Mouse (Mus musculus): ENCODE data around the gene Nudt9. TPM values are rescaled to one million over a fixed set of nuclear protein-coding genes. Genes with fewer than 3 reads are reported as not detected.

Nudt9 gene
- polyA plus RNA-seq, 1 experiment from 2014 or later = 71.7 TPM

DNA sequence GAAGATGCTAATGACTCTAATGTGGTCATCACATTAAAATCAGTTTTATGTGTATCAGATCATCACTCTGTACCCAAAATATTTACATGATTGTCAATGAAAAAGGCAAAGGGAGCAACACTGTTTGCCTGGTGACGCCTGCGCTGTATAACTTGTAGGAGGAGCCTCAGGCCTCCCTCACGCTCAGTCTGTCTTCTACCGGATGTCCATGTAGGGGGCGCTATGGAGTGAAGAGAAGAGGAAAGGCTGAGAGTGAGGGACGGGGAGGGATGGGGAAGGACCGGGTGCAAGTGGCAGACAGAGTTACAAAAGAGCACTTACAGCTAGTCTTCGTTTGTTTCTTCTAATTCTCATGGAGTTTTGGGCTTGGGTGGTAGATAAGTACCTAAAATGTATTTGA lies 6.8 kb downstream of the Nudt9 start:
- WGBS = 64% methylated on average over 8 of the region's 8 CpGs
- no peaks in the 10 kb centered on the region for H3K9me3 ChIP-seq (ENCODE audit: control insufficient read depth, low read length)
- ATAC-seq = no peak
- peaks cover 16% of the 10 kb centered on the region for H3K36me3 ChIP-seq (ENCODE audit: control insufficient read depth, insufficient read depth, low read length)
- H3K4me2 ChIP-seq (ENCODE audit: low read length) = no peak overlapping the region
- H3K27me3 ChIP-seq (replicated peaks; ENCODE audit: control insufficient read depth, insufficient read depth, low read length) = no peaks in the 10 kb centered on the region
- H3K27ac ChIP-seq (ENCODE audit: low read depth, low read length) = no peak overlapping the region
- H3K4me1 ChIP-seq (ENCODE audit: control insufficient read depth, insufficient read depth, low read depth, low read length) = peaks cover 4% of the 10 kb centered on the region
- H3K9ac ChIP-seq (ENCODE audit: low read depth, low read length) = no peak overlapping the region
- no peak overlapping the region for H3K4me3 ChIP-seq (ENCODE audit: low read length)

DNA sequence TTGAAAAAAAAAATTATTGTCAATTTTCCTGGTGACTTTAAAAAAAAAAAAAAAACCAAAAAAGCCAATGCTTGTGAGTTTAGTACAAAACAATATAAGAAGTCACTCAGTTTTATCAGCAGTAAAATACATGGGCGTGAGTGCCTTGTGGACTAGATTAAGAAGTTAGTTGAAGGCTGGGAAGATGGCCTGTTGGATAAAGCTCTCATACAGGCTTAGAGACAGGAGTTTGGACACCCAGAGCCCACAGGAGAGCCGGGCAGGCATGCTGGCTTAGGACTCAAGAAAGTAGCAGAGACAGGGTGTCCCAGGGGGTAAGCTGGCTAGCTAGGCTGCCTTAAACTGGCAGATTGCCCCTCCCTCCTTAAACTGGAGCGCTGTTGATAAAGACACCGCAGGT lies 8.8 kb downstream of the Nudt9 start:
- Histone ChIP-seq H3K9ac (ENCODE audit: low read depth, low read length) (no peak overlapping the region), H3K9me3 (ENCODE audit: control insufficient read depth, low read length) (no peaks in the 10 kb centered on the region), H3K36me3 (ENCODE audit: control insufficient read depth, insufficient read depth, low read length) (peaks cover 20% of the 10 kb centered on the region), H3K4me2 (ENCODE audit: low read length) (no peak overlapping the region), H3K27me3 (replicated peaks; ENCODE audit: control insufficient read depth, insufficient read depth, low read length) (no peaks in the 10 kb centered on the region), H3K4me3 (ENCODE audit: low read length) (no peak overlapping the region), H3K27ac (ENCODE audit: low read depth, low read length) (no peak overlapping the region), H3K4me1 (ENCODE audit: control insufficient read depth, insufficient read depth, low read depth, low read length) (no peaks in the 10 kb centered on the region)
- ATAC-seq = no peak
- WGBS = 96% methylated on average over 4 of the region's 4 CpGs

DNA sequence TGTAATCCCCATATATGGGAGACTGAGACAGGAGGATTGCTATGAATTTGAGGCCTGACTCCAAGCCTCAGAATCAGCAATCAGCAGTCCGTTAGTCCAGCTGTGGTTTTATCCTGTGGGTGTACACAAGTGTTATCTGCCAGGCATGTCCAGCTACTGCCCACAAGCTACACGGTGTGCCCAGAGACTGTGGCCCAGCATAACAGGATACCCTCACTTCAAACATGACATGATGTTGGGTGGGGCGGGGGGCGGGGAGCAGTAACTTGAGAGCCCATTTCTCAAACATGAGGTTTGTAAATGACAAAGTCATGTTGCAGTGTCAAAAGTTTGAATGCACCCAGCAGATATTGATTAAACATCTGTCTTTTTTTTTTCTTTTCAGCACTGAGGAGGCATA lies 9.7 kb downstream of the Nudt9 start:
- Histone ChIP-seq H3K4me3 (ENCODE audit: low read length) (no peak overlapping the region), H3K4me1 (ENCODE audit: control insufficient read depth, insufficient read depth, low read depth, low read length) (no peaks in the 10 kb centered on the region), H3K36me3 (ENCODE audit: control insufficient read depth, insufficient read depth, low read length) (peaks cover 23% of the 10 kb centered on the region), H3K4me2 (ENCODE audit: low read length) (no peak overlapping the region), H3K9ac (ENCODE audit: low read depth, low read length) (no peak overlapping the region), H3K9me3 (ENCODE audit: control insufficient read depth, low read length) (no peaks in the 10 kb centered on the region), H3K27ac (ENCODE audit: low read depth, low read length) (no peak overlapping the region), H3K27me3 (replicated peaks; ENCODE audit: control insufficient read depth, insufficient read depth, low read length) (no peaks in the 10 kb centered on the region)
- no peak for ATAC-seq
- whole genome bisulfite sequencing = 96% methylated on average over 4 of the region's 4 CpGs

DNA sequence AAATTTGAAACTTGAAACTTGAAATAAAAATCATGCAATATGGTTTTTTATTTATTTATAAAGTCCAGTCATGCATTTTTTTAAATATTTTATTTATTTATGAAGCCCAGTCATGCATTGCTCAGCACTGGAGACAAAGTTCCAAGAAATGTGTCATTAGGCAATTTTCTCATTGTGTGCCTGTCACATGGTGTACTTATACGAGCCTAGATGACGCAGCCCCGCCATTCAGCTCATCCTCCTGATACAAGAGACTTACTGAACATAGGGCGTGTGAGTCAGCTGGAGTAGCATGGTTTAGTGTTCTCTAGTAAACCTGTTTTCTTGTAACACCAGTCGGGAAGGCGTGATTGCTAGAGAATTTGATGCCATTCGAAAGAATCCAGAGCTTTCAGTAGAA lies 10.2 kb downstream of the Nudt9 start:
- no peak for ATAC-seq
- WGBS = 89% methylated on average over 7 of the region's 7 CpGs

DNA sequence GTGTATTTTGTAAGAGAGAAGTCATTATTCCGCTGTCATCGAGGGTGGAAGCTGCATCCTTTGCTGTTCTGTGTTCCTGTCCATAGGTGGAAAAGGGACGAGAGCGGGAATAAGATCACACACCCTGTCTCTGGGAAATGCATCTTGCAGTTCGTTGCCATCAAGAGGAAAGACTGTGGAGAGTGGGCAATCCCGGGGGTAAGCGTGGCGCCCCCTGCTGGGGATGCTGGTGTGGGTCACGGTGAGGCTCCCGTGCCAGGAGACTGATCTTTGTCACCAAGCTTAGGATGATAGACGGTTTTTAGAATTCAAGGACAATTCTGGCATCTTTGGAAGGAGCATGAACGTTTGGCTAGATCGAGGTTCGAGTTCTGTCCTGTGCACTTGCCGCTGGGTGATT lies 11.9 kb downstream of the Nudt9 start:
- no peak for ATAC-seq
- H3K4me1 ChIP-seq (ENCODE audit: control insufficient read depth, insufficient read depth, low read depth, low read length) = no peaks in the 10 kb centered on the region
- no peaks in the 10 kb centered on the region for H3K27me3 ChIP-seq (replicated peaks; ENCODE audit: control insufficient read depth, insufficient read depth, low read length)
- no peaks in the 10 kb centered on the region for H3K9me3 ChIP-seq (ENCODE audit: control insufficient read depth, low read length)
- no peak overlapping the region for H3K4me3 ChIP-seq (ENCODE audit: low read length)
- no peak overlapping the region for H3K9ac ChIP-seq (ENCODE audit: low read depth, low read length)
- H3K4me2 ChIP-seq (ENCODE audit: low read length) = no peak overlapping the region
- peaks cover 10% of the 10 kb centered on the region for H3K36me3 ChIP-seq (ENCODE audit: control insufficient read depth, insufficient read depth, low read length)
- H3K27ac ChIP-seq (ENCODE audit: low read depth, low read length) = no peak overlapping the region
- 65% methylated on average over 15 of the region's 15 CpGs for WGBS

More for the DNA sequence above, 10.2 kb downstream of the Nudt9 start:
- H3K27ac ChIP-seq (ENCODE audit: low read depth, low read length) = no peak overlapping the region
- no peak overlapping the region for H3K4me2 ChIP-seq (ENCODE audit: low read length)
- no peak overlapping the region for H3K9ac ChIP-seq (ENCODE audit: low read depth, low read length)
- peaks cover 19% of the 10 kb centered on the region for H3K36me3 ChIP-seq (ENCODE audit: control insufficient read depth, insufficient read depth, low read length)
- H3K4me3 ChIP-seq (ENCODE audit: low read length) = no peak overlapping the region
- no peaks in the 10 kb centered on the region for H3K4me1 ChIP-seq (ENCODE audit: control insufficient read depth, insufficient read depth, low read depth, low read length)
- no peaks in the 10 kb centered on the region for H3K27me3 ChIP-seq (replicated peaks; ENCODE audit: control insufficient read depth, insufficient read depth, low read length)
- no peaks in the 10 kb centered on the region for H3K9me3 ChIP-seq (ENCODE audit: control insufficient read depth, low read length)

DNA sequence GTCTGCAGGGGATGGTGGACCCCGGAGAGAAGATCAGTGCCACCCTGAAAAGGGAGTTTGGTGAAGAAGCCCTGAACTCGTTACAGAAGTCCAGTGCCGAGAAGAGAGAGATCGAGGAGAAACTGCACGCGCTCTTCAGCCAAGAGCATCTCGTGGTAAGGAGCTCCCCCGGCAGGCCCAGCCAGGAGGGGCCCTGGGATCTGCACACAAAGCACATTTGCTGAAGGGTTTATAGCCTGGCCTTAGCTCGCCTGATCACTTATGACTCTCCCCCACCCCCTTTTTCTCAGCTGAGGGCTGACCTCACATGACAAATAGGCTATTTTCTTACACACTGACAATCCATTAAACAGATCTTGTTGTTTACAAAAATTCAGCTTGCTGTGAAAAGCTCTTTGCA lies 13.5 kb downstream of the Nudt9 start:
- Histone ChIP-seq H3K4me2 (ENCODE audit: low read length) (no peak overlapping the region), H3K4me3 (ENCODE audit: low read length) (no peak overlapping the region), H3K9ac (ENCODE audit: low read depth, low read length) (0 out of 2 replicates have a peak overlapping the region, but pooled peaks have one; percentile 9), H3K4me1 (ENCODE audit: control insufficient read depth, insufficient read depth, low read depth, low read length) (no peaks in the 10 kb centered on the region), H3K27ac (ENCODE audit: low read depth, low read length) (no peak overlapping the region), H3K9me3 (ENCODE audit: control insufficient read depth, low read length) (no peaks in the 10 kb centered on the region), H3K36me3 (ENCODE audit: control insufficient read depth, insufficient read depth, low read length) (peaks cover 10% of the 10 kb centered on the region), H3K27me3 (replicated peaks; ENCODE audit: control insufficient read depth, insufficient read depth, low read length) (no peaks in the 10 kb centered on the region)
- WGBS = 81% methylated on average over 9 of the region's 9 CpGs
- no peak for ATAC-seq

DNA sequence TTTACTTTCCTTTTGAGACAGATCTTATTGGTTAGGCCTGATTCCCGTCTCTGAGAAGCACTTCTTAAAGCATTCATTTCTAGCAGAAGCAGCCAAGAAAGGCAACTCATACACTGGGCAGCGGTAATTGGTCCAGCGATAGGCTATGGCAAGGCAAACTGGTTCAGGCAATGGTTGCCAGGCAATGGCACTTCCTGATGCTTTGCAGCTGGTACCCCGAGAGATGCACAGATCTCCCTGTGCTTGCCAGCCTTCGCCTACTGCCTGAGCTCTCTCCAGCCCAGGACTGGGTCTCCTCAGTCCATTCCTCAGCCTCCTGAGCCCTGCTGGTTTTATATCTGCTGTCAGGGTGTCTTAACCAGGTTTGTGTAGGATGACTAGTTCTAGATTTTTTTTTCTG lies 14.3 kb downstream of the Nudt9 start:
- no peaks in the 10 kb centered on the region for H3K9me3 ChIP-seq (ENCODE audit: control insufficient read depth, low read length)
- no peak overlapping the region for H3K9ac ChIP-seq (ENCODE audit: low read depth, low read length)
- no peak overlapping the region for H3K27ac ChIP-seq (ENCODE audit: low read depth, low read length)
- H3K27me3 ChIP-seq (replicated peaks; ENCODE audit: control insufficient read depth, insufficient read depth, low read length) = no peaks in the 10 kb centered on the region
- peaks cover 16% of the 10 kb centered on the region for H3K36me3 ChIP-seq (ENCODE audit: control insufficient read depth, insufficient read depth, low read length)
- WGBS = 83% methylated on average over 5 of the region's 5 CpGs
- ATAC-seq = peak; percentile 42; the same call in 1 of the 2 replicates
- no peak overlapping the region for H3K4me2 ChIP-seq (ENCODE audit: low read length)
- no peaks in the 10 kb centered on the region for H3K4me1 ChIP-seq (ENCODE audit: control insufficient read depth, insufficient read depth, low read depth, low read length)
- no peak overlapping the region for H3K4me3 ChIP-seq (ENCODE audit: low read length)

DNA sequence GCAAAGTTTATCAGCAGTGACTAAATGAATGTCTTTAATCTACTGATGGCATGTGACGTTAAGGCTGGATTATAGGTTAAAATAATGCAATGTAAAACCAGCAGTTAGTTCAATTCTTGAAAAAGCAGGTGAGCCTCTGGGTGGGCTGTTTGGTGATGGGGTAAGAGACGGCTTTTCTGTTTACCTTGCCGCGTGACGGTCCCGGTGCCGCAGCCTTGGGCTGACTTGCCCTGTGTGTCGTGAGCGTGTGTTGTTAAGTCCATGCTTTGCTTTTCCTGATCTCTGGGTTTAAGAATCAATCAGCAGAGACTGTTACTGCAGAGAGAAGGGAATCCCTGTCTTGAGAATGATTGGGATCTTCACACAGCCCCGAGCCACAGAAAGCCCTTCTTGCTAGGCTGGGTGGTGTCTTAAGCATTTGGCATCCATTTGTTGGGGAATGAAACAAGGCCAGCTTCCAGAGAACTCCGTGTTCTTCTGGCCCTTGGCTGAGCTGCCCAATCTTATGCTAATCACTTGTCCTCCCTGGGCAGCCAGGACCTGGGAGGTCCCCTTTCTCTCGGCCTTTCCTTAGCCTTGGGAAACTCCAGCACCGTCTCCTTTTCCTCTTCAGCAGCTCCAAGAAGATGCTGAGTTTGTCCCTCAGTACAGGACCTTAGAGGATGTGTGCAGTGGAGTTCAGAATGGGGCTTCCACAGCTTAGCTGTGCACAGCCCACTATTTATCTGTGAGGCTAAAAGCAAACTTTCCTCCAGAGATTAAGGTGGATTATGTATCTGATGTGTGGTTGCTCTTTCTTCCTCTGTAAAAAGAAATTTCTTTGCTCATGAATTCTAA lies 16.0 kb downstream of the Nudt9 start:
- 79% methylated on average over 13 of the region's 13 CpGs for WGBS
- H3K36me3 ChIP-seq (ENCODE audit: control insufficient read depth, insufficient read depth, low read length) = peaks cover 16% of the 10 kb centered on the region
- no peak overlapping the region for H3K27ac ChIP-seq (ENCODE audit: low read depth, low read length)

DNA sequence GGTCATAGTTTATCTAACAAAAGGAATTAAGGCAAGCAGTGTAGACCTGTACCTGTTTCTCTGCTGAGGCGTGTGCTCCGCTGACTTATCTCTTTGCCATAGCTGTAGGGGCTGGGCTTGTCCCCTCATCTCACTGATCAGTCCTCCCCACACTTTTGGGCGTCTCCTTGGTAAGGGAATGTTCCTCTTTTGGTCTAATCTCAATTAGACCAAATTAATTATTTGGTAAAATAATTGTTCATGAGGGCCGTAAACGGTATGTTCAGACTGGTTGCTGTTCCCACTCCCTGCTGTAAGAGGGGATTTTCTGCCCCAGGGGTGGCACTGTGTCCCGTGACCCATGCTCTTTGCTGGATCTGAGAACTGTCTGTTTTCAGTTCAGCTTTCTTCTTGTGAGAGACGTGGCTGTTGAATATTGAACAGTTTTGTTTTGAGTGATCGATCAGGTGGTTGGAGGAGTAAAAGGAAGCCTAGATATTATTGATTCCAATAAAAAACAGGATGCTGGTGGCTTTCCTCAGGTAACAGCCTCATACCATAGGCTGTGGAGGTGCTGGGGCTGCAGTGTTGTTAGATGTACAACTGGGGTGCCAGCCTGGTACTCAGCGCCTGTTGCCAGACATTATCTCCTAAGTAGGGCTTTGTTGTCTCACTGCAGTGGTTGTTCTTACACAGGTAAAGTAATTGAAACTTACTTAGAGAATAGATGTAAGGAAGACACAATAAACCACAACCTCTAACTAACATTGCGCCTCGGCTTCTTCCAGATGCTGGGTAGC lies 16.9 kb downstream of the Nudt9 start:
- peaks cover 16% of the 10 kb centered on the region for H3K36me3 ChIP-seq (ENCODE audit: control insufficient read depth, insufficient read depth, low read length)
- H3K27ac ChIP-seq (ENCODE audit: low read depth, low read length) = no peak overlapping the region
- no peak overlapping the region for H3K4me3 ChIP-seq (ENCODE audit: low read length)
- WGBS = 91% methylated on average over 11 of the region's 11 CpGs
- H3K4me2 ChIP-seq (ENCODE audit: low read length) = no peak overlapping the region
- H3K9ac ChIP-seq (ENCODE audit: low read depth, low read length) = no peak overlapping the region
- H3K4me1 ChIP-seq (ENCODE audit: control insufficient read depth, insufficient read depth, low read depth, low read length) = no peaks in the 10 kb centered on the region
- no peak for ATAC-seq
- no peaks in the 10 kb centered on the region for H3K27me3 ChIP-seq (replicated peaks; ENCODE audit: control insufficient read depth, insufficient read depth, low read length)
- no peaks in the 10 kb centered on the region for H3K9me3 ChIP-seq (ENCODE audit: control insufficient read depth, low read length)

More for the DNA sequence above, 16.0 kb downstream of the Nudt9 start:
- Histone ChIP-seq H3K9ac (ENCODE audit: low read depth, low read length) (no peak overlapping the region), H3K4me1 (ENCODE audit: control insufficient read depth, insufficient read depth, low read depth, low read length) (no peaks in the 10 kb centered on the region), H3K9me3 (ENCODE audit: control insufficient read depth, low read length) (no peaks in the 10 kb centered on the region), H3K4me2 (ENCODE audit: low read length) (no peak overlapping the region), H3K4me3 (ENCODE audit: low read length) (no peak overlapping the region), H3K27me3 (replicated peaks; ENCODE audit: control insufficient read depth, insufficient read depth, low read length) (no peaks in the 10 kb centered on the region)
- ATAC-seq = peak; percentile 50; the same call in 1 of the 2 replicates
